Mouse (Mus musculus) thymus, adult 2 months (tissue): Measurements from ENCODE around the gene Tufm.

Experiments
- CTCF ChIP-seq: fragments of 200-500 bp; IDR thresholded peaks from 2 replicates; pipeline ENCODE4 v1.5.1; 2012; ENCODE audit warnings: mild to moderate bottlenecking, control low read depth, low read length, moderate library complexity, borderline replicate concordance; ENCODE audit not compliant: control insufficient read depth, poor library complexity, insufficient read depth; ENCODE audit errors: extremely low read depth
- POLR2A ChIP-seq: fragments of 200-500 bp; IDR thresholded peaks from 2 replicates; pipeline ENCODE4 v1.6.1; 2012; ENCODE audit warnings: mild to moderate bottlenecking, low read length, control low read depth, moderate library complexity; ENCODE audit not compliant: control insufficient read depth, poor library complexity, insufficient read depth; ENCODE audit errors: extremely low read depth

DNA sequence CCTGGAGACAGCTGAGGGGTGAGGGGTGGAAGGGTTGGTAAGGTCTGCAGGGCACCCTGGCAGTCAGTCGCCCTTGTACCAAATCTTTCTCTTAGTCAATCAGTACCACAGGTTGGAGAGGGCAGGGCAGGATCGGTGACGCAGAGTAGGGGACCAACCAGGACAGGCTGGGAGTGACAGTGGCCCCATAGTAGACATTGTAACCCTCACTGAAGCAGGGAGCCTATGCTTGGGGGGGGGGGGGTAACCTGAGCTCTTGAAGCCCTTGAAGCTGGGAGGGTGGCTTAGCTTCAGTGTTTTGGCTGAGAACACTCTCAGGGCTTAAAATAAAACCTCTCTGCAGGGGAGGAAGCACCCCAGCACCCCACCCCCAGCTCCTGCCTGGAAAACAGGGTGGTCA, 25.5 kb upstream of the Tufm start:
- TF ChIP-seq CTCF (no peak), POLR2A (no peak)
